Mouse (Mus musculus) mouse trophoblast stem cell (cell line): Measurements from ENCODE around the gene Slain2.

Source experiments
- in situ Hi-C, 2 experiments: fragments of 300-500 bp; cut with MseI, MboI; formaldehyde crosslinking; loops; 2 replicates in 1 of 2; 3 replicates in 1 of 2; pipeline ENCODE4 v1.15.1; 2025

Gene Slain2

DNA sequence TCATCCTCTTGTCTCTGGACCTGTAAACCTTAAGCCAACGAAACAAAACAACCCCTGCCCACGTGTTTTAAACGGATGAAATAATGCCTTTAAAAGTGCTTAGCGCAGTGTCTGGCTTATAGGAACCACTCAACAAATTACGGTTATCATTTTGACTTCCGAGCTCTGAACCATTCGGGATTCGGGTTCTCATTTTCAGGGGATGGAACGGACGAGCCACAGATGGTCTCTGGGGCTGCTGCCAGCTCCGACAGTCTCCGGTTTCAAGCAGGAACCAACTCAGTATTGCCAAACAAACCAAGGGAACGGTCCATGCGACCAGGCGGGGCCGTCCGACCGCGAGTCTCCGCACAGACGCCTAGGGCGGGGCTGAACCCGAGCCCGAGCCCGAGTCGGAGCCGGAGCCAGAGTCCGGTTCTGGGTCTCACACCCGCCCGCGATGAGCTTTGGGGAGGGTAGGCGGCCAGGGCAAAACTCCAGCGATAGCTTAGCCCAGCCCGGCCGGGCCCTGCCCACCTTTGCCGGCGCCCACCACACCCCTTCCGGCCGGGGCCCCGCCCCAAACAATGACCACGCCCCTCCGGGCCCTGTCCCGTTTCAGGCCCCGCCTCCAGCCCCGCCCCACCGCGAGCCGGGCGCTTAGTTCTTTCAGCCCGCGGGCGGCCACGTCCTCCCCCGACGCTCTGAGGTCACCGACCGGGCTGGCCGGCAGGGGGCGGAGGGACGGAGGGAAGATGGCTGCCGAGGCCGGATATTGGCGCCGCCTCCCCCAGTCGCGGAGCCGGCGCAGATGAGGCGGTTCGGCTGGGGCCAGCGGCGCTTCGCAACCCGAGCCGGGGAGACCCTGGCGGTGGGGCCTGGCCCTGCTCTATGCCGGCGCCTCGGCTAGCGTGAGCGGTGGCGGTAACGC, at the start of gene Slain2:
Gene Slain2 (plus strand): TSS at position 657 of the 910 bp plus-strand sequence.
- in situ Hi-C loops = no loop called here

GRCm38 (mm10) chr5:72864654-72865178, 49.4 kb upstream of the Slain2 start:
- in situ Hi-C loops = no loop called here

DNA sequence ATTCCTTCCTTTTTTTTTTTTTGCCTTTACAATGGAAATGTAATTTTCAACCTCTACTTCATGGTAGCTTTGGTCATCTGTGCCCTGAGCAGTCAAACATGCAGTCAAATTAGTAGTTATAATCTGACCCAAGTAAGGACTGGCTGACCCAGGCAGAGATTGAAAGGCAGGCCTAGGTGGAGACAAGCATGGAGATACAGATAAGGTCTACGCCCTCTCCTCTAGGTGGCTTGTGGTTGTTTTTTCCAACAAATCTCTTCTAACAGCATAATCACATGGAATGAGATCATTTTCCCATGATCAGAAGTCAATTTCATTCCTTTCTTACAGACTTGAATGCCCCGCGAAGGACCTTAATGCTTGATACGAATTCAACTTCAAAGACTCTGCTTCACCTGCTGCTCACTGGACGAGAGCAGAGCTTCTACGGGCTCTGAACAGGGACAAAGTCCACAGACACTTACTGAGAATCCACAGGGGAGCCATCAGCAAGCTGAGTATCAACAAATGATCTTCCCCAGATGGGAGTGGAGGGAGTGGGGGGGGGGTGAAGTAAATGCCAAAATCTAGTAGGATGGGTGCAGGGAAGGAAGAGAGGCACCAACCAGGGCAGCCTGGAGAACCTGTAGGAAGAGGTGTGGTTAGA, 47.7 kb upstream of the Slain2 start:
- in situ Hi-C loops = no loop called here

- in situ Hi-C loops = no loop called here
Measured at GRCm38 (mm10) chr5:72867036-72867672, 47.0 kb upstream of the Slain2 start.

- in situ Hi-C loops = no loop called here
Measured at GRCm38 (mm10) chr5:72868091-72868875, 45.8 kb upstream of the Slain2 start, which contains the start of gene Tec. TSS of gene Tec (minus strand) at chr5:72868483.

DNA sequence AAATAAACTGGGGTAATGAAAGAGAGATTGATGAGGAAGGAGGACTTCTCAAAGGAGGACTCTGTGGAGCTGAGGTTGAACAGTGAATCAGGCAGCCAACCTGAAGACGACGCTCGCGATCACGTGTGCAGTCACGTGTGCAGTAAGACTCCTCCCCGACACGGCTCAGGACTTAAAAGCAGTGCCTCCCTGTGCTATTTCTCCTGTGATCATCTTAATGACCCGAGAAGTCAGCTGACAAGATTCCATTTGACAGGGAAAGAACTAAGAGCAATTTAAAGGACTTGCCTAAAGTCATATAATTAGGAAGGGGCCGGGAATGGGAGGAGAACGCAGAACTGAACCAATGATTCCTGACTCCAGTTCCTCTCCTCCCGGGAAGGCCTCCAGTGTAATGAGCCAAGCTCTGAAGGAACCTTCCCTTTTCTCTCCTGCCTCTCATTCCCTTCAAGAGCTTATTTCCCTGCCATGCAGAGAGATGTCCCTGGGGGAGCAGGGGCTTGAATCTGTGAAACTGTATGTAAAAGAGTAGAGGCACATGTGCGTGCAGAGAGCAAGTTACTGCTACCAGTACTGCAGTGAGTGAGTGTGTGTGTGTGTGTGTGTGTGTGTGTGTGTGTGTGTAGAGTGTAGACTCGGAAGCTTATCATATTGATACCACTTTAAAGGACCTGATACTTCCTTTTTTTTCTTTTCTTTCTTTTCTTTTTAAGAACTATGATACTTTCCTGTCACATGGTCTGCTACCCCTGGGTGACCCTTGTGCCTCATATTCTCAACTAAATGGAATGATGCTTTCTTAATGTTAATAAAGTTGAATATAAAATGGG, 44.1 kb upstream of the Slain2 start:
- in situ Hi-C loops = no loop called here

- in situ Hi-C loops = no loop called here
Measured at GRCm38 (mm10) chr5:72871114-72871513, 43.0 kb upstream of the Slain2 start.

DNA sequence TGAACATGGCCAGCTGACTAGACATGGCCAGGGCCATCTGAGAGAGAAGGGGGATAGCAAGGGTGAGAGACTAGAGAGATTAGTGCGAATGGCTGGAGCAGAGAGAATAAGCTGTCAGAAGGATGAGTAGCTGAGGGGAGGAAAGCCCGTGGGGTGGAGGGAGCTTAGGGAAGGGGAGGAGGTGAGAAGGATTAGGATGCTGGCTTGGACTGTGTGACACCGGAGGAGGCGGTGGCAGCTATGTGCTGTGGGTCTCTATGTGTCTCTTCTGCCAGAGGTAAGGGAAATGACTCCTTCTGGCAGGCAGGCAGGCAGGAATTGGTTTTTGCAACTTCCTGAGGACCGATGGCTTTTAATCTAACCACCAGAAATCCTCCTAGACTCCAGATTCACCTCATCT, 34.4 kb upstream of the Slain2 start:
- in situ Hi-C loops = no loop called here

DNA sequence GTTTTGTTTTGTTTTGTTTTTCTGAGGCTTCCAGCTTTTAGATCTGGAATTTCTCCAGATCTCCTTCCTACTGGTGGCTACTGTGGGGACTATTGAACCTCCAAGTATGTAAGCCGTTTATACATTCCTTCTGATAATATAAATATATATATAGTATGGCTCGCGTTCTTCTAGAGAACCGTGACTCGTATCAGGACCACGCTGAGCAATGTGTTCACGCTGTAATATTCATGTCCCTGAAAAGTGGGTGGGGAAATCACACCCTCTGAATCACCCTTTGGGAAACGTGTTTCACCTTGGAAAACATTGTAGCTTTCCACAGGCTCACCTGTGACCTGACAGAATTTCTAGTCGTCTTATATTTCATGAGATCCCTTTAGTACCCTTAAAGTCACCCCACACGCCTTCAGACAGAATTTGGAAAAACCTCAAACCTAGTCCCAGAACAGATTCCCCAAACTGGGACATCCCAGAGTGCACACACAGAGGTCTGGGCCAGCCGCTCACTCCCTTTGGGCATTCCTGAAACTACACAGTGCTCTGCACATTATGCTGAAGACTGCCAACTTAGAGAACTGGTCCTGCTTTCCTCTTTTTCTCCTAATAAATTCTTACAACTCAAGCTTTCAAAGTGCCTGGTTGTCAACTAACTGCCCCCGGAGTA, 32.2 kb upstream of the Slain2 start:
- in situ Hi-C loops = no loop called here

GRCm38 (mm10) chr5:72882412-72882765, 31.7 kb upstream of the Slain2 start:
- in situ Hi-C loops = no loop called here

- in situ Hi-C loops = no loop called here
Measured at GRCm38 (mm10) chr5:72883706-72884105, 30.4 kb upstream of the Slain2 start.

- in situ Hi-C loops = no loop called here
Measured at GRCm38 (mm10) chr5:72886458-72887222, 27.5 kb upstream of the Slain2 start.

DNA sequence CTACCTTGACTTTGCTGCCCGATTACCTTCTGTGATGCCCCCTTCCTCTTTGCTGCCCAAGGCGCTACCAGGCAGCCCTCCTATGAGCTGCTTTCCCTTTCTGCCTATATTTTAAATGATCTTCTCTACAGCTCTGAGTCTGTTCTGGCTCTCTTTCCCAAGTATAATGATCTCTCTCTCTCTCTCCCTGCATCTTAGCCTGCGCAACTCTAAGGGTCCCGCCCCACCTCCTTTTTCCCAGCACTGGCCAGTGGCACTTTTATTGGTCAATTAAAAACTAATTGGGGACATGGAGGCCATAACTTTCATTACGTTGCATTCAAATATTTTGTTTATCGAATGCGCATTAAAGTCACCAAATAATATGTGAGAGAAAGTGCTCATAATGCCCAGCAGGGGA, 25.8 kb upstream of the Slain2 start:
- in situ Hi-C loops = no loop called here

GRCm38 (mm10) chr5:72891534-72891933, 22.6 kb upstream of the Slain2 start:
- in situ Hi-C loops = no loop called here

- in situ Hi-C loops = no loop called here
Measured at GRCm38 (mm10) chr5:72893987-72894386, 20.1 kb upstream of the Slain2 start.

DNA sequence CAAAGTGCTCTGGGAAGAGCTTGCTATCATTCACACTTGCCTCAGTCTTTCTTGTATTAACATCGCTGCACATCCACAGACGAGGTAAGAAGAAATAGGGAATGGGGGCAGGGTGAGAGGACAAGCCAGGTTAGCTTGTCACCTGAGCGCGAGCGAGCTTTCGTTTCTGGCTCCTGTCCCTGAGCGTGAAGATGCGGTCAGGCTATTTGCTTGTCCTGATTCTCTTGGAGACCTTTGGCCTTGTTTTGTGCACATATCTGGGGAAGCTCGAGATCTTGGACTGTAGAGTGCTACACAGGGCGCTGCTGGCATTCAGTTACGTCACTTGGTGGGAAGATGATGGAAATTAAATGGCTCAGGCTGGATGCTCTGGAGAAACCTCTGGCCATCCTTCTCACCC, 18.8 kb upstream of the Slain2 start:
- in situ Hi-C loops = no loop called here

GRCm38 (mm10) chr5:72896478-72897279, 17.4 kb upstream of the Slain2 start:
- in situ Hi-C loops = no loop called here

GRCm38 (mm10) chr5:72897998-72898397, 16.1 kb upstream of the Slain2 start:
- in situ Hi-C loops = no loop called here
